Mouse (Mus musculus) R1 (cell line): ENCODE measurements at regions not wholly inside any gene's neighbourhood (a gene's known extent, or its start where the extent isn't known, plus 50 kb on each side); places are given as distances from the start of the nearest gene placed in this dataset.

Experiments
- DNase-seq: peaks from one replicate; pipeline ENCODE4 v3.0.0-alpha.2; 2018; ENCODE audit warnings: low read depth, low spot score

GRCm38 (mm10) chr12:25303500-25304050, 206.6 kb upstream of the Id2 start:
- DNase-seq, result no peak

DNA sequence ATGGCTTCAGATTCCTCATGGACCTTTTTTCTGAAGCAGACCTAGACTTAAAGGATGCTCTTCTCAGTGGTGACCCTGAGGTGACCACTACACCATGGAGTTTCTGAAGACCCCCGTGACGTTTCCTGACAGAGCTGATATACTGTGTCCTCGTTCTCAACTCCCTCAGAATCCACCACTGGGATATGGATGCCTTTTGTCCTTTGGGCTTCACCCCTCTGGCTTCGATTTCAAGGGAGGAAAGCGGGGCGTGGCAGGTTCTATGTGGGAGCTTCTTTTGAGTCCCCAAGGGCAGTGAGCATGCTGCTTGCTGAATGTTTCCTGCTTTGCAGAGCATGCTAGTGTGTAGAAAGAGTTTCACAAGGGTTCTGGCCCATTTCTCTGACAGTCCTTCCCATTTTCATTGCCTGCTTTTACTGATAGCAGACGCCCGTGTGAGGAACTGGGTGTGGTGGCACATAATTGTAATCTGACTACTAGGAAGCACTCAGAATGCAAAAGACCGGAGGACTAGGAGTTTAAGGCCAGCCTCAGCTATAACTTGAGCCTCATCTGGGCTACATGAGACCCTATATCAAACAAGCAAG, 204.0 kb upstream of the Id2 start:
- DNase-seq, result no peak

DNA sequence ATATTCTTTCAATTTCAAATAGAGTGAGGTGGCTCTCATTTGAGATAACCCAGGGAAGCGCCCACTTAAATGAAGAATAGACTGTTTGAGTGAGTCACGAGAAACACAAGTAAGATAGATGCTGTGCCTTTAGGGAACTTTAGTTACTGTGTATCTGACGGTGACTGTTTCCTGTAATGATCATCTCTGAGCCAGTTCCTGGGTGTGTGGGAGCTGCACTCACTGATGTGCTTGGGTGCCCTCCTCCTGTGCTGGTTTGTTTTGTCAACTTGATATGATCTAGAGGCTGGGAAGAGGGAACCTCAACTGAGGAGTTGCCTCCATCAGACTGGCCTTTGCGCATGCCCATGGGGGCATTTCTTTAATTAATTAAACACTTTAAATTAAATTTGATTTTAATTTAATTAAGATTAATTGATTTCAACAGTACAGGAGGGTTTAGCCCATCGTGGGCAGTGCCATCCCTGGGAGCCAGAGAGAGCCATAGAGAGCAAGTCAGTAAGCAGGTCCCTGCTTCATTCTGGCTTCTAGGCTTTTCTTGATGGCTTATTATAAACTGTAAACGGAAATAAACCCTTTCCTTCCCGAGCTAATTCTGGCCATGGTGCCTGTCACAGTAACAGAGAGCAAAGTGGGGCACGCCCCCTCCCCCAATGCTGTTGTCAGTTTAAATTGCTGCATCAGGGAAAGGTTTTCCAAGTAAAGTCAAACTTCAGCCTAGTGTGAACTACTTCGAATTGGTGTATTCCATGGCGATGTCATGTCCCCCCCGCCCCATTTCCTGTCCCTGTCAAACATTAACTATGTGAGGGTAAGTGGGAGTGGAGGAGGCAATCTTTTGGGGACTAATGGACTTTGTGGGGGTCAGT, 202.9 kb upstream of the Id2 start:
- DNase-seq, result no peak

GRCm38 (mm10) chr12:25298766-25299165, 201.8 kb upstream of the Id2 start:
- DNase-seq, result no peak

DNA sequence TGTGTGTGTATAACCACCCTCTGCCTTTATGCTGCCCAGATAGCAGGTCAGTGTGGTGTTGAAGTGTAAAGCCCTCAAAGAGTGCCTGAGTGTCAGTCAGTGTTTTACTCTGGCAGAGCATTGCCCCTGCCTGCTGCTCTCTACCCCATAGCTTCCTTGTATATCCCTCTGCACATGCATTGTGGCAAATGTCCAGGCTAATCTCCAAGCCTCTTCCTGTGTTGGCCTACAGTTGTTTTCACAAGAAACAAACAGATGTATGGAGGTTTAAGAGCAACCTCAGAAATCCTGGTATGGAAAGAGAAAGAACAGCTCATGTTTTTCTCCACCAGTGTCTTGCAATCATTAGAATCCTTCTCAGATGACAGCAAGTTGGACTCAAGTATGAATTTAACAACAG, 201.0 kb upstream of the Id2 start:
- no peak for DNase-seq

GRCm38 (mm10) chr12:25296648-25297047, 199.7 kb upstream of the Id2 start:
- DNase-seq, result no peak

DNA sequence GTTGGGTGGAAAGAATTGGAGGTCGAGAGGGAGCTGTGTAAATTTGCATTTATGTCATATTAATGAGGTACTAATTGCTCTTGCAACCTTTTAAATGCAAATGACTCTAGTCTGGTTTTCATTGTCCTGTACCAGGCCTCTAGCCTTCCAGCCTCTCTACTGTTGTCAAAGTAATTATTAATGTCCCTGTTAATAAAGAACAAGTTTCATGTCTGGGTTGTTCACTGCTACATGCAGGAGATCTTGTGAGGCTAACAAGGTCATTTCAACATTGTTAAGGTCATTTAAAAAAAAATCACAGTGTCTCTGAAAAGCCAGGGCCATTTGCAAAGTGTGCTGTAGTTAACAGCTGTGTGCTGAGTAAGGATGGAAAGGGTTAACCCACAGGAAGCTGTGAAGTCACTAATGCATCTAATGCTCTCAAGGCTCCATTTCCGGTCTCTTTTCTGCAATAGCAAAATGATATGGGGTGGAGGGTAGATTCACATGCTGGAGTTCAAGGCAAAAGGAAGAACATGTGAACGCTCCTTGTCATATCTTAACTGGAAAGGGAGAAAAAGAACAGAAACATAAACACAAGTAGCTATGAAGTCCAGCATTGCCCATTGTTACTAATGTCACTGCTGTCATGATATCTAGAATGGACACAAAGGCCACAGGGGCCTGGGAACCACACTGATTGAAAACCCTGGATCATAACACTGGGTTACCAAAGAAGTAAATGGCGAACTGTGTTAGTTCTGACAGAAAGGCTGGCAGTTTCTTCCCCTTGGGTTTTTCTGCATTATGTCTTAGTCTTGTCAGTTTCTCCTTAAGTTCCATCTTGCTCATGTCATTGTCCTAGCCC, 197.5 kb upstream of the Id2 start:
- no peak for DNase-seq

GRCm38 (mm10) chr12:25293470-25294178, 196.7 kb upstream of the Id2 start:
- no peak for DNase-seq

- DNase-seq, result no peak
These were observed 192.4 kb upstream of the Id2 start for GRCm38 (mm10) chr12:25289381-25289780.

DNA sequence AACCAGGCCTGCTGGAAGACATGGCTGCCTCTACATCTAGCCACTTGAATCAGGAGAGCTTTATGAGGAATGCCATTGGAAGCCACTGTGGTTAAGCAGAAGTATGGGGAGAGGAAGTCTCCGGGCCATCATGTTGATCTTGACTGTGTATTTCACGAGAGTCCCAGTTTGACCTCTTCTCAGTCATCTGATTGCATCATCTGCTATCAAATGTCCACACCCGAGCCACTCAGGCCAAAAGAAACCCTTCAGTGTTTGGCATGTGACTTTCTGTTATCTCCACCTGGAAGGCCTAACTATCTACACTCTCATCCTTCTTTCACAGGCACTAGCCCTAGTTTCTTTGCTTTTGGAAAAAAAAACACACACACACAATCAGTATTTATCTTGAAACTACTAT, 186.9 kb upstream of the Id2 start:
- DNase-seq, result no peak

GRCm38 (mm10) chr12:25281438-25281837, 184.5 kb upstream of the Id2 start:
- DNase-seq, result no peak

DNA sequence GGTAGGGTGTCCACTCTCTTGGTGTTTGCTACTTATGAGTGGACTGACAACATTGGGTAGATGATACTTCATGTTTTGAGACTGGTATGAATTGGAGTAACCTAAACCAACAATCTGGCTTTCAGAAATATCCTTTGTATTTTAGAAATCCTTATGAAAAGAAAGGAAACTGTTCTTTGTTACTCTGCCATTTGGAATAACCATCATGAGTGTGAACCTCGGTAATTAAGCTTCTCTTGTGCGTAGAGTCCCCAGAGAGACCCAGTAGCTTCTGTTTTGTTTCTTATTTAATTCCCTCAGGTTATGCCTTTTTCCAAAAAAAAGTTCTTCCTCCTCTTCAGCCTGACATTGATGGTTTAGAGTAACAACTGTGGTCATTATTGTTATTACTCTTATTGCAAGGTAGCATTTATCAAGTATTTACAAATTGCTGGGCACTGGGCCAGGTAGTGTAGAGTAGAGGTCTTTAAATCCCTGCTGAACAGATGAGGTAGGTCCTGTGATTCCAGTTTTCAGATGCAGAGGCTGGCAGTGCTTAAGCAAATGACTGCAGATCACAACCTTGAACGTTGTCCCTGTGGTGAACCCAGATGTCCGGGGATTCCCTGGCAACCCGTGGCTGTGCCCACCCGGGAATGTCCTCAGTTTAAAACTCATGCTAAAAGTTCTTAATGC, 176.8 kb upstream of the Id2 start:
- DNase-seq, result no peak

- DNase-seq, result no peak
These were observed 175.8 kb upstream of the Id2 start for GRCm38 (mm10) chr12:25272752-25273125.

GRCm38 (mm10) chr12:25272114-25272751, 175.3 kb upstream of the Id2 start:
- no peak for DNase-seq

- DNase-seq, result no peak
These were observed 172.9 kb upstream of the Id2 start for GRCm38 (mm10) chr12:25269878-25270277.

DNA sequence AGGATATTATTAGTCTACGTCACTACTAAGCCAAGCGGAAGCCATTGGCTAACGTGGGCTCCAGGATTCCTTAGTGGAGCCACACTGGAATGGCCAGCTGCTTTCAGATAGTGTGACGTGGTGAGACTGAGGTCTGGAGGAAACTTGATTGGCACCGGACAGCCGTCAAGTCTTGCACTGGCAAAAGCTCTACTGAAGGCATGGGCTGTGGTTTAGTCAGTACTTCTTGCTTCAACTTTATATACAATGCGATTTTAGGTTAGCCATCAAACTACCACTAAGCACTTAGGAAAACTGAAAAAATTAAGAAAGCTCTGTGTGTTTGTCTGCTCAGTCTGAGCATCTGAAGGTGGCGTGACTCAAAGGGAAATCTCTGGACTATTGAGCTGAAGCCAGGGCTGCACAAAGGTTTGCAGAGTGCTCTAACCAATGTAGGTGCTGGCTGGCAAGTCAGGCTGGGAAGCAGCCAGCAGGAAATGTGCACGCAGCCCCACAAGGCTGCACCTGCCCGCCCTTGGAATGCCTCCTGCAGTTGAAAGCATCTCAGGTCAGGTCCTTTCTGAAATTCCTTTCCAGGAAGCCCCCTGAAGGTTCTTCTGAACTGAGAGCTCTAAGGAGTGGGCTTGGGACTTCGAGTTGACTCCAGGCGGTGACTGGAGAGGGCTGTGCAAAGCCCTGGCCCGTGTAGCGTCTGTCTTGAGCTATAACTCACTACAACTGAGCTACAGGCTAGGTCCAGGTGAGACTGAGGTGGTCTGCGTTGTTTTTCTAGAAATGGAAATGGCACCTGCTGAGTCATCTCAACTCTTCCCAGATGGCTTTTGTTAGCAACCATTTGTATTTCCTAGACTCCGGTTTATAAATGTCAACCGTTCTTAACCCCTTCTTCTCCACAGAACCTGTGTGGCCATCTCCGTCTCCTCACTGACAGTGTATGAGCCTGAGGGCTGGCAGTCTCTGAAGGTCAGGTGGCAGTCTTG, 172.2 kb upstream of the Id2 start:
- peak; percentile 39 for DNase-seq

GRCm38 (mm10) chr12:25268323-25268722, 171.4 kb upstream of the Id2 start:
- DNase-seq, result no peak

DNA sequence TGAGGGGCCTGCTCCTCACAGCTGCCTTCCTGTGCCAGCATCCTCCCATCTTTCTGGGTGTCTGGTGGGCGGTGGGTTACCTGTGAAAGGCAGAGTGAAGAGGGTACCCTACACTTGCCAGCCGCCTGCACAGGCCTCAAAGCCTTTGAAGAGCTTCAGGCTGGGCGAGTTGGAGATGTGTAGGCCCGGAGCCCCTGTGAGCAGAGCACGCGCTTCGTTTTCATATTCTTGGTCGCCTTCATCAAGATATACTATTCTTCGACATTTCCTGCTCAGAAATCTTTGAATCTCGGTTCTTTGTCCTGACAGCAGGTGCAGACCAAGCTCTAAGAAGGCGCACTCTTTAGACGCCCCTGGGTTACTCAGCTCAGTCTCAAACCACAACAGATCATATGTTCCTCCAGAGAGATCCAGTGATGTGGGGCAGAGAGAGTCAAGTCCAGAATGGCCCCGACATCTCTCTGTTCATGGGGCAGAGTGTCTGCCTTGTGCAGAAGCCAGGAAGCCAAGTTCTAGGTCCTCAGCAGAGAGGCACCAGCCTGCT, 170.7 kb upstream of the Id2 start:
- no peak for DNase-seq
